Mouse (Mus musculus): ENCODE results near the gene Runx1. TPM values are rescaled to one million over a fixed set of nuclear protein-coding genes. Genes with fewer than 3 reads are reported as not detected.

Runx1 gene
- total and polyA plus RNA-seq, 3 experiments, result 3.1 to 10.9 (median 4.7) TPM

DNA sequence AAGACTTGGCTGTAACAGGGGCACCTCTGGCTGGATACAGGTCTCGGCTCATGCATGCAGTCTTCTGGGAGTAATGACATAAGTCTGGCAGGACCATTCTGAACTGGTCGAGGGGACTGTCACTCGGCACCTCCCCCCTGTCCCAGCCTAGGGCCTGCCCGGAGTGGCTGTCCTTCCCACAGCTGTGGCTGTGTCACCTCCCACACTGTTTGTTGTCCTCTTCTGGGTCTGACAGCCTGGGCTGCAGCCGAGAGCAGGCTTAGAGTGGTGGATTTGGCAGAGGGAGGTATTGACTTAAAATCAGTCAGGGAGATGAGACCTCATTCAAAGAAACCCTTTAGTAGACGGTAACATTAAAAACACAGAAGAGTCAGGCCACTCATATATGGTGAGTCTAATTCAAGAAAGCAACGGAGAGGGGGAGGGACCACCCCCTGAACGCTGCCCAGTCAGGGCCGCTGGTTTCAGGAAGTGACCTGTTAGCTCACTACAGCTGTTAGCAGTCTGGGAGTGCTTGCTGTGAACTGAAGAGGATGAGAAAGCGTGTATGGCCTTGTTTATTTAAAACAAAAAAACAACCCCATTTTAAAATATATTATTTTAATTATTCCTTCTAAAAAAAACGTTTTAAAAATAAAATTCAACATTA lies 193.7 kb downstream of the Runx1 start:
- Histone ChIP-seq H3K4me3 (replicated peaks in 1 of 3; ENCODE audit: low read depth in 2 of 3, low read length in 2 of 3, poor library complexity in 1 of 3) (peak overlapping the region in 1 of 3 experiments; percentile 5), H3K27me3 (replicated peaks) (no peaks in the 10 kb centered on the region), H3K79me2 (replicated peaks; ENCODE audit: control insufficient read depth, extremely low read depth, insufficient read depth, poor library complexity, severe bottlenecking) (no peaks in the 10 kb centered on the region), H3K36me3 (replicated peaks in 1 of 2; ENCODE audit: control insufficient read depth in 1 of 2, insufficient read depth in 1 of 2, low read length in 1 of 2) (peaks cover 0 to 77% of the 10 kb centered on the region in 2 experiments), H3K4me2 (ENCODE audit: insufficient read depth, low read depth, poor library complexity, severe bottlenecking) (peak overlapping the region; percentile 73), H3K4me1 (ENCODE audit: control insufficient read depth in 1 of 2, insufficient read depth in 2 of 2) (peaks cover 25 to 51% of the 10 kb centered on the region in 2 experiments), H3K9me3 (replicated peaks; ENCODE audit: low read length) (no peaks in the 10 kb centered on the region), H3K9ac (ENCODE audit: insufficient read depth, low read depth) (peak overlapping the region; percentile 41), H3K27ac (ENCODE audit: insufficient read depth, low read depth) (peak overlapping the region; percentile 70)
- DNase-seq (ENCODE audit: extremely low read depth), result peak; percentile 42
- TF ChIP-seq MAZ (IDR thresholded peaks at IDR 0.05; ENCODE audit: low read depth, low read length) (0 out of 2 replicates have a peak, but pooled peaks have one; percentile 49), TCF12 (IDR thresholded peaks at IDR 0.05; ENCODE audit: low read depth, low read length) (peak; percentile 36; the same call in 1 of the 2 replicates), USF2 (conservative IDR thresholded peaks at IDR 0.05; ENCODE audit: low read depth, low read length) (no peak), KAT2A (IDR thresholded peaks at IDR 0.05; ENCODE audit: insufficient replicate concordance, low read length) (no peak), ELF1 (IDR thresholded peaks at IDR 0.05; ENCODE audit: low read depth, low read length) (peak; percentile 81), NRF1 (IDR thresholded peaks at IDR 0.05; ENCODE audit: low read depth, low read length) (no peak), JUN (IDR thresholded peaks at IDR 0.05; ENCODE audit: insufficient read depth, low read depth, low read length) (no peak), CHD1 (IDR thresholded peaks at IDR 0.05; ENCODE audit: low read depth, low read length) (0 out of 2 replicates have a peak, but pooled peaks have one; percentile 50), IRF4 (IDR thresholded peaks at IDR 0.05; ENCODE audit: low read depth, low read length) (peak; percentile 48), MXI1 (IDR thresholded peaks at IDR 0.05; ENCODE audit: low read depth, low read length) (peak; percentile 69; the same call in 1 of the 2 replicates), RAD21 (IDR thresholded peaks at IDR 0.05; ENCODE audit: low read depth, low read length) (no peak), CHD2 (IDR thresholded peaks at IDR 0.05; ENCODE audit: low read length) (no peak), MEF2A (IDR thresholded peaks at IDR 0.05; ENCODE audit: borderline replicate concordance, low read depth, low read length) (0 out of 2 replicates have a peak, but pooled peaks have one; percentile 17), PAX5 (IDR thresholded peaks at IDR 0.05; ENCODE audit: low read length) (no peak), ZNF384 (IDR thresholded peaks at IDR 0.05; ENCODE audit: low read depth, low read length) (no peak), MAFK (IDR thresholded peaks at IDR 0.05; ENCODE audit: insufficient replicate concordance, low read length) (no peak), SIN3A (IDR thresholded peaks at IDR 0.05; ENCODE audit: low read length) (0 out of 2 replicates have a peak, but pooled peaks have one; percentile 60), ETS1 (conservative IDR thresholded peaks at IDR 0.05; ENCODE audit: low read depth, low read length) (0 out of 2 replicates have a peak, but pooled peaks have one; percentile 34), POLR2AphosphoS2 (IDR thresholded peaks at IDR 0.05; ENCODE audit: low read depth, low read length) (no peak), USF1 (IDR thresholded peaks at IDR 0.05; ENCODE audit: low read depth, low read length) (no peak), MAX (IDR thresholded peaks at IDR 0.05; ENCODE audit: low read length) (no peak), CTCF (conservative IDR thresholded peaks at IDR 0.05 in 1 of 2, IDR thresholded peaks at IDR 0.05 in 1 of 2; ENCODE audit: low read depth in 2 of 2, low read length in 2 of 2) (no peak), E2F4 (IDR thresholded peaks at IDR 0.05; ENCODE audit: insufficient replicate concordance, low read depth, low read length) (no peak), TBP (conservative IDR thresholded peaks at IDR 0.05; ENCODE audit: low read depth, low read length) (no peak), GABPA (IDR thresholded peaks at IDR 0.05; ENCODE audit: insufficient replicate concordance, low read depth, low read length) (no peak), HCFC1 (IDR thresholded peaks at IDR 0.05; ENCODE audit: low read depth, low read length) (0 out of 2 replicates have a peak, but pooled peaks have one; percentile 36)
- in situ Hi-C loops (cut with MboI; ENCODE audit: low pct_ligation_motif_present, low pct_unique_long_range_greater_than_20kb, low sequenced_read_pairs), result no loop called here
- dilution Hi-C loops (cut with MboI; ENCODE audit: extremely low pct_ligation_motif_present, extremely low pct_unique_long_range_greater_than_20kb, low sequenced_read_pairs), result no loop called here
